30 mouse cellular contexts compared by ENCODE assay signal in the genomic region with DNA sequence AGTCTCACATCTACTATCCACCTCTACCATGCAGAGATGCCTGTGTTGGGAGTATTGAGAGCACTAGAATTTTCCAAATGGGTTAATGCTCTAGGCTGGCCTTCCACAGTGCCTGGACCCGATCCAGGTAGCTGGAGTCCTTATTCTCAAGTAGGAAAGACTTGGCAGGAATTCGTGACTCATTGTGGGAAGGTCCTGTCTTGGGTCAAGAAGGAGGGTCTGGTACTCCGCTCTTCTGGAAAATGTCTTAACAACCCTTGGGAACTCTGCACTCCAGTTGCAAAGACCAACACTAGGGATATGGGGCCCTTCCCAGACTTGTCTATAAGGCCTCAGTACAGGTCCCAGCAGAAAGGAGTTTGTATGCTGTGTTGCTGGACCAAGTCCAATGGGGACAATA.
DNase-seq lines count a peak whose midpoint lies in the region; ATAC-seq and TF ChIP-seq lines count a peak whose summit lies in the region.
"Had no signal": no experiment of that assay in that cellular context is flagged by ENCODE, and none has a peak within 500 bp of the region (broad histone marks: within the 10 kb centered on the region; RNA-seq: fewer than 3 reads in every experiment).

No protein-coding gene starts in this region.

- WGBS in lung, postnatal 0 days, result 49% methylated on average over 3 of the region's 3 CpGs

- no peak overlapping the region for H3K27ac ChIP-seq in lung, postnatal 0 days (ENCODE audit: low read length)
- H3K27ac ChIP-seq: embryonic facial prominence, embryonic 12.5 days; forebrain, embryonic 15.5 days; heart, embryonic 13.5 days; hindbrain, embryonic 10.5 days; hindbrain, embryonic 15.5 days; macrophage; stomach, postnatal 0 days had no signal

- no peak for TF ChIP-seq CTCF in lung, postnatal 0 days (IDR thresholded peaks at IDR 0.05)

- ATAC-seq in lung, postnatal 0 days, result peak; percentile 76
- ATAC-seq: activated CD4-positive, CD25-positive, alpha-beta regulatory T cell, adult 4 months; forebrain, embryonic 15.5 days; inflammation-experienced regulatory T-cells, adult 6 months had no signal

- TF ChIP-seq EP300 in lung, postnatal 0 days (IDR thresholded peaks at IDR 0.05), result peak; percentile 72; the same call in 1 of the 2 replicates

- no peaks in the 10 kb centered on the region for H3K9me3 ChIP-seq in lung, postnatal 0 days (ENCODE audit: low read length)
- H3K9me3 ChIP-seq: embryonic facial prominence, embryonic 12.5 days; forebrain, embryonic 15.5 days; heart, embryonic 13.5 days; hindbrain, embryonic 10.5 days; hindbrain, embryonic 15.5 days had no signal

- no peak overlapping the region for H3K4me2 ChIP-seq in lung, postnatal 0 days (replicated peaks; ENCODE audit: low read depth, low read length)
- H3K4me2 ChIP-seq: embryonic facial prominence, embryonic 12.5 days; forebrain, embryonic 15.5 days; heart, embryonic 13.5 days; hindbrain, embryonic 15.5 days had no signal

- DNase-seq in kidney, postnatal 25 days, result peak; percentile 37 to 51
- DNase-seq in kidney, adult 11 months, result no peak
- peak; percentile 68 for DNase-seq in NIH3T3 (ENCODE audit: low read depth)
- DNase-seq in lung, postnatal 0 days (ENCODE audit: low spot score), result peak; percentile 74
- no peak for DNase-seq in gastrocnemius, postnatal 10 days
- DNase-seq in ovary, postnatal 14 days (ENCODE audit: low spot score), result no peak
- DNase-seq in urinary bladder, postnatal 10 days (ENCODE audit: low spot score), result no peak
- DNase-seq: adrenal gland, adult 8-10 months; B cell, adult 2 months; cerebellum, adult 9-10 months; cerebellum, postnatal 36 days; embryo, embryonic 11 days; gastrocnemius, postnatal 36 days; heart, postnatal 10 days; kidney, postnatal 10 days; liver; midbrain, embryonic 14.5 days; right cerebral cortex, adult 18-20 months; spleen, adult 18-20 months; thymus, adult 18-20 months; thymus, postnatal 25 days had no signal

- peaks cover 12% of the 10 kb centered on the region; the same call in 1 of the 2 replicates for H3K4me1 ChIP-seq in lung, postnatal 0 days (ENCODE audit: insufficient read depth, low read depth, low read length)
- H3K4me1 ChIP-seq: embryonic facial prominence, embryonic 12.5 days; forebrain, embryonic 15.5 days; hindbrain, embryonic 10.5 days had no signal

- H3K36me3 ChIP-seq in lung, postnatal 0 days (ENCODE audit: insufficient read depth, low read length), result no peaks in the 10 kb centered on the region
- H3K36me3 ChIP-seq: embryonic facial prominence, embryonic 12.5 days; forebrain, embryonic 15.5 days; heart, embryonic 13.5 days; hindbrain, embryonic 10.5 days; hindbrain, embryonic 15.5 days had no signal

- no peak overlapping the region for H3K4me3 ChIP-seq in lung, postnatal 0 days (ENCODE audit: low read depth, low read length)
- H3K4me3 ChIP-seq: embryonic facial prominence, embryonic 12.5 days; forebrain, embryonic 15.5 days; heart, embryonic 13.5 days; hindbrain, embryonic 10.5 days; hindbrain, embryonic 15.5 days had no signal

- H3K27me3 ChIP-seq in lung, postnatal 0 days (replicated peaks; ENCODE audit: insufficient read depth, low read length), result no peaks in the 10 kb centered on the region
- H3K27me3 ChIP-seq: embryonic facial prominence, embryonic 12.5 days; forebrain, embryonic 15.5 days; heart, embryonic 13.5 days; hindbrain, embryonic 15.5 days had no signal

- H3K9ac ChIP-seq in lung, postnatal 0 days (replicated peaks; ENCODE audit: low read depth), result no peak overlapping the region
- H3K9ac ChIP-seq: embryonic facial prominence, embryonic 12.5 days; forebrain, embryonic 15.5 days; heart, embryonic 13.5 days; hindbrain, embryonic 15.5 days had no signal

Comparison
In these comparisons a context has a peak if more than half of its experiments do, and no peak if none do; other contexts are left out.
1. DNase-seq: peak in kidney, postnatal 25 days (2 of 2), NIH3T3 (single experiment) and lung, postnatal 0 days (single experiment); none in kidney, adult 11 months (single experiment), gastrocnemius, postnatal 10 days (single experiment), ovary, postnatal 14 days (single experiment) and urinary bladder, postnatal 10 days (single experiment).